ENCODE assay signal across 8 mouse cellular contexts in genomic region chr4:130841107-130841840, GRCm38 (mm10). TPM values are rescaled to one million over a fixed set of nuclear protein-coding genes. Genes with fewer than 3 reads are reported as not detected.
DNase-seq lines count a peak whose midpoint lies in the region; ATAC-seq and TF ChIP-seq lines count a peak whose summit lies in the region.
"Had no signal": no experiment of that assay in that cellular context is flagged by ENCODE, and none has a peak within 500 bp of the region (broad histone marks: within the 10 kb centered on the region; RNA-seq: fewer than 3 reads in every experiment).

No protein-coding gene starts in this region.

- H3K9ac ChIP-seq in heart, embryonic 12.5 days: no peak overlapping the region
- H3K9ac ChIP-seq in kidney, postnatal 0 days (ENCODE audit: low read depth, low read length): no peak overlapping the region
- H3K9ac ChIP-seq: liver, embryonic 14.5 days had no signal

- 43% methylated on average over 8 of the region's 8 CpGs for WGBS in heart, embryonic 12.5 days
- 29% methylated on average over 8 of the region's 8 CpGs for WGBS in kidney, postnatal 0 days

- peaks cover 7% of the 10 kb centered on the region; the same call in 1 of the 2 replicates for H3K27me3 ChIP-seq in heart, embryonic 12.5 days (replicated peaks)
- no peaks in the 10 kb centered on the region for H3K27me3 ChIP-seq in kidney, postnatal 0 days (ENCODE audit: insufficient read depth, low read length)

- TF ChIP-seq CTCF in kidney, postnatal 0 days (IDR thresholded peaks at IDR 0.05; ENCODE audit: low read depth): no peak

- 0 out of 2 replicates have a peak overlapping the region, but pooled peaks have one; percentile 3 for H3K27ac ChIP-seq in heart, embryonic 12.5 days (ENCODE audit: poor library complexity, severe bottlenecking)
- H3K27ac ChIP-seq in kidney, postnatal 0 days: 0 out of 2 replicates have a peak overlapping the region, but pooled peaks have one; percentile 19
- H3K27ac ChIP-seq: liver, embryonic 14.5 days had no signal

- H3K4me2 ChIP-seq in heart, embryonic 12.5 days: no peak overlapping the region
- H3K4me2 ChIP-seq in kidney, postnatal 0 days (ENCODE audit: low read length): no peak overlapping the region

- no peaks in the 10 kb centered on the region for H3K9me3 ChIP-seq in heart, embryonic 12.5 days (replicated peaks)
- no peaks in the 10 kb centered on the region for H3K9me3 ChIP-seq in kidney, postnatal 0 days (replicated peaks; ENCODE audit: low read length)

- ATAC-seq in heart, embryonic 12.5 days (ENCODE audit: insufficient number of reproducible peaks, low FRiP score): peak; percentile 73; the same call in 1 of the 2 replicates
- peak; percentile 55 for ATAC-seq in kidney, postnatal 0 days (replicated peaks; ENCODE audit: low FRiP score, low read depth)

- peak; percentile 42 for DNase-seq in 3134 (ENCODE audit: extremely low read depth, insufficient read length, low spot score)
- DNase-seq in NIH3T3 (ENCODE audit: low read depth): peak; percentile 40
- DNase-seq in kidney, postnatal 0 days (ENCODE audit: low spot score): peak; percentile 78
- peak; percentile 82 for DNase-seq in lung, postnatal 36 days
- no peak for DNase-seq in adipocyte (ENCODE audit: low spot score)
- no peak for DNase-seq in frontal cortex, postnatal 10 days (ENCODE audit: low spot score in 2 of 2)

- H3K4me3 ChIP-seq in heart, embryonic 12.5 days: no peak overlapping the region
- no peak overlapping the region for H3K4me3 ChIP-seq in kidney, postnatal 0 days (replicated peaks; ENCODE audit: low read depth, low read length)

- H3K4me1 ChIP-seq in heart, embryonic 12.5 days (replicated peaks): peaks cover 38% of the 10 kb centered on the region
- peaks cover 34% of the 10 kb centered on the region for H3K4me1 ChIP-seq in kidney, postnatal 0 days (replicated peaks; ENCODE audit: insufficient read depth, low read length)

- H3K36me3 ChIP-seq in heart, embryonic 12.5 days: no peaks in the 10 kb centered on the region
- no peaks in the 10 kb centered on the region for H3K36me3 ChIP-seq in kidney, postnatal 0 days (ENCODE audit: insufficient read depth, low read length)

RNA-seq across cellular contexts. Expression of gene Sdc3, which starts 48.9 kb away (rescaled TPM):
- 35.9 and 38.7 TPM in 2 replicates for polyA plus RNA-seq in heart, embryonic 12.5 days (2016; fragmentation: Nextera tagmentation; extraction: Ambion mirVana)
- polyA plus RNA-seq in kidney, postnatal 0 days (2015; fragmentation: Nextera tagmentation; extraction: Ambion mirVana): 14.9 and 16.2 TPM in 2 replicates

Comparison
In these comparisons a context has a peak if more than half of its experiments do, and no peak if none do; other contexts are left out.
1. DNase-seq: peak in 3134 (single experiment), NIH3T3 (single experiment), kidney, postnatal 0 days (single experiment) and lung, postnatal 36 days (single experiment); none in adipocyte (single experiment) and frontal cortex, postnatal 10 days (0 of 2).